12 mouse cellular contexts compared by ENCODE assay signal in genomic region chr1:143709966-143710626, GRCm38 (mm10). TPM values are rescaled to one million over a fixed set of nuclear protein-coding genes. Genes with fewer than 3 reads are reported as not detected.
DNase-seq lines count a peak whose midpoint lies in the region; ATAC-seq and TF ChIP-seq lines count a peak whose summit lies in the region.
"Had no signal": no experiment of that assay in that cellular context is flagged by ENCODE, and none has a peak within 500 bp of the region (broad histone marks: within the 10 kb centered on the region; RNA-seq: fewer than 3 reads in every experiment).

No protein-coding gene starts in this region.

- H3K27me3 ChIP-seq in midbrain, embryonic 12.5 days, result no peaks in the 10 kb centered on the region
- H3K27me3 ChIP-seq in midbrain, postnatal 0 days (ENCODE audit: insufficient read depth, low read length), result no peaks in the 10 kb centered on the region
- no peaks in the 10 kb centered on the region for H3K27me3 ChIP-seq in embryonic facial prominence, embryonic 14.5 days (replicated peaks; ENCODE audit: control insufficient read depth, insufficient read depth, low read length)
- H3K27me3 ChIP-seq in limb, embryonic 10.5 days (ENCODE audit: low read depth, poor library complexity, severe bottlenecking), result no peaks in the 10 kb centered on the region
- H3K27me3 ChIP-seq in neural tube, embryonic 14.5 days (ENCODE audit: control insufficient read depth, insufficient read depth, low read length), result no peaks in the 10 kb centered on the region
- H3K27me3 ChIP-seq: heart, embryonic 15.5 days; kidney, embryonic 15.5 days; lung, embryonic 15.5 days had no signal

- DNase-seq in midbrain, postnatal 0 days (ENCODE audit: low spot score), result no peak
- peak; percentile 41 for DNase-seq in embryonic facial prominence, embryonic 14.5 days (ENCODE audit: low spot score)
- DNase-seq in limb, embryonic 10.5 days (ENCODE audit: low spot score), result peak; percentile 30
- no peak for DNase-seq in adrenal gland, adult 18-20 months (ENCODE audit: low spot score in 2 of 2)
- DNase-seq in heart, postnatal 4 days, result no peak
- DNase-seq in gastrocnemius, adult 8-10 months (ENCODE audit: low spot score in 2 of 2), result no peak
- DNase-seq: layer of hippocampus, postnatal 36 days had no signal

- H3K27ac ChIP-seq in midbrain, embryonic 12.5 days (replicated peaks), result no peak overlapping the region
- H3K27ac ChIP-seq in midbrain, postnatal 0 days (ENCODE audit: low read depth, low read length), result no peak overlapping the region
- no peak overlapping the region for H3K27ac ChIP-seq in embryonic facial prominence, embryonic 14.5 days (replicated peaks; ENCODE audit: low read depth, low read length)
- peak overlapping the region; percentile 36; the same call in 1 of the 2 replicates for H3K27ac ChIP-seq in limb, embryonic 10.5 days
- H3K27ac ChIP-seq in neural tube, embryonic 14.5 days (ENCODE audit: low read depth, low read length), result no peak overlapping the region
- H3K27ac ChIP-seq: heart, embryonic 15.5 days; kidney, embryonic 15.5 days; lung, embryonic 15.5 days had no signal

- TF ChIP-seq CTCF in midbrain, postnatal 0 days (IDR thresholded peaks at IDR 0.05), result no peak

- H3K4me1 ChIP-seq in midbrain, embryonic 12.5 days, result no peaks in the 10 kb centered on the region
- H3K4me1 ChIP-seq in midbrain, postnatal 0 days (ENCODE audit: insufficient read depth, low read length), result no peaks in the 10 kb centered on the region
- no peaks in the 10 kb centered on the region for H3K4me1 ChIP-seq in embryonic facial prominence, embryonic 14.5 days (ENCODE audit: control insufficient read depth, insufficient read depth, low read length)
- H3K4me1 ChIP-seq in limb, embryonic 10.5 days, result peaks cover 7% of the 10 kb centered on the region
- H3K4me1 ChIP-seq in neural tube, embryonic 14.5 days (ENCODE audit: control insufficient read depth, insufficient read depth, low read length), result no peaks in the 10 kb centered on the region
- H3K4me1 ChIP-seq: heart, embryonic 15.5 days; kidney, embryonic 15.5 days; lung, embryonic 15.5 days had no signal

- H3K36me3 ChIP-seq in midbrain, embryonic 12.5 days, result no peaks in the 10 kb centered on the region
- no peaks in the 10 kb centered on the region for H3K36me3 ChIP-seq in midbrain, postnatal 0 days (ENCODE audit: insufficient read depth, low read length)
- H3K36me3 ChIP-seq in embryonic facial prominence, embryonic 14.5 days (ENCODE audit: control insufficient read depth, insufficient read depth, low read length), result no peaks in the 10 kb centered on the region
- no peaks in the 10 kb centered on the region for H3K36me3 ChIP-seq in limb, embryonic 10.5 days
- no peaks in the 10 kb centered on the region for H3K36me3 ChIP-seq in neural tube, embryonic 14.5 days (ENCODE audit: control insufficient read depth, insufficient read depth, low read length)
- H3K36me3 ChIP-seq: heart, embryonic 15.5 days; kidney, embryonic 15.5 days; lung, embryonic 15.5 days had no signal

- H3K4me2 ChIP-seq in midbrain, embryonic 12.5 days (replicated peaks), result no peak overlapping the region
- no peak overlapping the region for H3K4me2 ChIP-seq in midbrain, postnatal 0 days (ENCODE audit: low read depth, low read length, poor library complexity, severe bottlenecking)
- no peak overlapping the region for H3K4me2 ChIP-seq in embryonic facial prominence, embryonic 14.5 days (ENCODE audit: low read depth, low read length)
- no peak overlapping the region for H3K4me2 ChIP-seq in neural tube, embryonic 14.5 days (ENCODE audit: low read depth, low read length)
- H3K4me2 ChIP-seq: heart, embryonic 15.5 days; kidney, embryonic 15.5 days; lung, embryonic 15.5 days had no signal

- H3K9ac ChIP-seq in midbrain, embryonic 12.5 days (replicated peaks), result no peak overlapping the region
- H3K9ac ChIP-seq in midbrain, postnatal 0 days (replicated peaks; ENCODE audit: low read length, poor library complexity, severe bottlenecking), result no peak overlapping the region
- no peak overlapping the region for H3K9ac ChIP-seq in embryonic facial prominence, embryonic 14.5 days (ENCODE audit: low read depth, low read length)
- H3K9ac ChIP-seq in neural tube, embryonic 14.5 days (replicated peaks; ENCODE audit: low read depth, low read length), result no peak overlapping the region
- H3K9ac ChIP-seq: heart, embryonic 15.5 days; kidney, embryonic 15.5 days; lung, embryonic 15.5 days had no signal

- 69% methylated on average over 7 of the region's 7 CpGs for WGBS in midbrain, embryonic 12.5 days
- WGBS in midbrain, postnatal 0 days, result 78% methylated on average over 7 of the region's 7 CpGs
- WGBS in embryonic facial prominence, embryonic 14.5 days, result 51% methylated on average over 7 of the region's 7 CpGs
- 73% methylated on average over 7 of the region's 7 CpGs for WGBS in limb, embryonic 10.5 days
- WGBS in neural tube, embryonic 14.5 days, result 56% methylated on average over 7 of the region's 7 CpGs

- no peak overlapping the region for H3K4me3 ChIP-seq in midbrain, embryonic 12.5 days
- no peak overlapping the region for H3K4me3 ChIP-seq in midbrain, postnatal 0 days (ENCODE audit: low read depth, low read length)
- no peak overlapping the region for H3K4me3 ChIP-seq in embryonic facial prominence, embryonic 14.5 days (ENCODE audit: low read depth, low read length)
- H3K4me3 ChIP-seq in limb, embryonic 10.5 days, result no peak overlapping the region
- H3K4me3 ChIP-seq in neural tube, embryonic 14.5 days (ENCODE audit: low read depth, low read length), result no peak overlapping the region
- H3K4me3 ChIP-seq: heart, embryonic 15.5 days; kidney, embryonic 15.5 days; lung, embryonic 15.5 days had no signal

- H3K9me3 ChIP-seq in midbrain, embryonic 12.5 days, result no peaks in the 10 kb centered on the region
- no peaks in the 10 kb centered on the region for H3K9me3 ChIP-seq in midbrain, postnatal 0 days (ENCODE audit: low read length)
- no peaks in the 10 kb centered on the region for H3K9me3 ChIP-seq in embryonic facial prominence, embryonic 14.5 days (ENCODE audit: control insufficient read depth, low read length)
- no peaks in the 10 kb centered on the region for H3K9me3 ChIP-seq in limb, embryonic 10.5 days (replicated peaks)
- no peaks in the 10 kb centered on the region for H3K9me3 ChIP-seq in neural tube, embryonic 14.5 days (ENCODE audit: control insufficient read depth, low read length)
- H3K9me3 ChIP-seq: heart, embryonic 15.5 days; kidney, embryonic 15.5 days; lung, embryonic 15.5 days had no signal

- peak; percentile 66; the same call in 1 of the 2 replicates for ATAC-seq in midbrain, embryonic 12.5 days (ENCODE audit: low FRiP score, low read depth)
- no peak for ATAC-seq in midbrain, postnatal 0 days (ENCODE audit: low FRiP score)
- ATAC-seq in embryonic facial prominence, embryonic 14.5 days (ENCODE audit: low read depth), result peak; percentile 75; the same call in 1 of the 2 replicates
- peak; percentile 71; the same call in 1 of the 2 replicates for ATAC-seq in neural tube, embryonic 14.5 days (ENCODE audit: low read depth)

RNA-seq across cellular contexts. Expression of gene Glrx2, which starts 6.0 kb away (rescaled TPM):
- polyA plus RNA-seq in midbrain, embryonic 12.5 days (2016; fragmentation: Nextera tagmentation; extraction: Ambion mirVana), result 111 and 125 TPM in 2 replicates
- total RNA-seq in midbrain, postnatal 0 days (2014; rRNA removed), result 31.4 and 40.8 TPM in 2 replicates
- 98.0 and 113 TPM in 2 replicates for polyA plus RNA-seq in midbrain, postnatal 0 days (2015; fragmentation: Nextera tagmentation; extraction: Ambion mirVana)
- 71.6 and 71.7 TPM in 2 replicates for polyA plus RNA-seq in embryonic facial prominence, embryonic 14.5 days (2014; fragmentation: Nextera tagmentation; extraction: Ambion mirVana)
- polyA plus RNA-seq in limb, embryonic 10.5 days (2016; fragmentation: Nextera tagmentation; extraction: Ambion mirVana), result 71.6 and 80.7 TPM in 2 replicates
- 98.7 and 110 TPM in 2 replicates for polyA plus RNA-seq in neural tube, embryonic 14.5 days (2014; fragmentation: Nextera tagmentation; extraction: Ambion mirVana)
- 10 to 100 TPM; 87.0 to 93.1 TPM for total RNA-seq in adrenal gland, adult 18-20 months (2021)
- 10 to 100 TPM; 70.0 to 70.7 TPM for total RNA-seq in heart, postnatal 4 days (2021)
- 10 to 100 TPM; 81.4 to 90.4 (median 85.8) TPM for total RNA-seq in gastrocnemius, adult 8-10 months (2022)

RNA-seq across cellular contexts. Expression of gene Cdc73, which starts 7.4 kb away (rescaled TPM):
- polyA plus RNA-seq in midbrain, embryonic 12.5 days (2016; fragmentation: Nextera tagmentation; extraction: Ambion mirVana), result 42.1 and 43.7 TPM in 2 replicates
- total RNA-seq in midbrain, postnatal 0 days (2014; rRNA removed), result 7.8 and 11.6 TPM in 2 replicates
- polyA plus RNA-seq in midbrain, postnatal 0 days (2015; fragmentation: Nextera tagmentation; extraction: Ambion mirVana), result 8.3 and 11.5 TPM in 2 replicates
- polyA plus RNA-seq in embryonic facial prominence, embryonic 14.5 days (2014; fragmentation: Nextera tagmentation; extraction: Ambion mirVana), result 23.7 and 25.7 TPM in 2 replicates
- 30.9 and 31.1 TPM in 2 replicates for polyA plus RNA-seq in limb, embryonic 10.5 days (2016; fragmentation: Nextera tagmentation; extraction: Ambion mirVana)
- 15.7 and 17.1 TPM in 2 replicates for polyA plus RNA-seq in neural tube, embryonic 14.5 days (2014; fragmentation: Nextera tagmentation; extraction: Ambion mirVana)
- 100 to 1,000 TPM in 1 of 2 experiments, 10 to 100 TPM in 1; 87.0 to 102 TPM for total RNA-seq in adrenal gland, adult 18-20 months (2021)
- 10 to 100 TPM; 47.5 to 53.8 TPM for total RNA-seq in heart, postnatal 4 days (2021)
- 10 to 100 TPM; 47.1 to 59.3 (median 52.9) TPM for total RNA-seq in gastrocnemius, adult 8-10 months (2022)

Comparison
In these comparisons a context has a peak if more than half of its experiments do, and no peak if none do; other contexts are left out.
1. DNase-seq: peak in embryonic facial prominence, embryonic 14.5 days (single experiment) and limb, embryonic 10.5 days (single experiment); none in midbrain, postnatal 0 days (single experiment), adrenal gland, adult 18-20 months (0 of 2), heart, postnatal 4 days (single experiment) and gastrocnemius, adult 8-10 months (0 of 2).